Mouse (Mus musculus): ENCODE measurements at regions not wholly inside any gene's neighbourhood (a gene's known extent, or its start where the extent isn't known, plus 50 kb on each side); places are given as distances from the start of the nearest gene placed in this dataset.

GRCm38 (mm10) chr4:3049972-3050846 is 116.9 kb upstream of the Vmn1r2 start:
- Histone ChIP-seq H3K36me3 (ENCODE audit: insufficient read depth) (no peaks in the 10 kb centered on the region), H3K4me2 (no peak overlapping the region), H3K4me1 (ENCODE audit: insufficient read depth) (no peaks in the 10 kb centered on the region), H3K27me3 (ENCODE audit: insufficient read depth, low read length) (no peaks in the 10 kb centered on the region), H3K9me3 (ENCODE audit: low read depth, low read length) (peaks cover 53% of the 10 kb centered on the region), H3K9ac (no peak overlapping the region), H3K4me3 (ENCODE audit: low read depth, low read length) (no peak overlapping the region), H3K27ac (ENCODE audit: low read depth) (no peak overlapping the region)
- no peak for DNase-seq
- WGBS = 53% methylated on average over 2 of the region's 2 CpGs
- ATAC-seq (ENCODE audit: insufficient read depth) = peak; percentile 35
- TF ChIP-seq CTCF (IDR thresholded peaks at IDR 0.05; ENCODE audit: low read depth) = no peak

GRCm38 (mm10) chr4:3050847-3051135 is 116.3 kb upstream of the Vmn1r2 start:
- Histone ChIP-seq H3K27me3 (ENCODE audit: insufficient read depth, low read length) (no peaks in the 10 kb centered on the region), H3K4me1 (ENCODE audit: insufficient read depth) (no peaks in the 10 kb centered on the region), H3K9me3 (ENCODE audit: low read depth, low read length) (peaks cover 59% of the 10 kb centered on the region), H3K9ac (no peak overlapping the region), H3K36me3 (ENCODE audit: insufficient read depth) (no peaks in the 10 kb centered on the region), H3K4me3 (ENCODE audit: low read depth, low read length) (no peak overlapping the region), H3K27ac (ENCODE audit: low read depth) (no peak overlapping the region), H3K4me2 (no peak overlapping the region)
- no peak for TF ChIP-seq CTCF (IDR thresholded peaks at IDR 0.05; ENCODE audit: low read depth)
- 72% methylated on average over 3 of the region's 3 CpGs for WGBS
- no peak for ATAC-seq (ENCODE audit: insufficient read depth)
- DNase-seq = no peak

GRCm38 (mm10) chr4:3051212-3051611 is 115.9 kb upstream of the Vmn1r2 start:
- H3K9ac ChIP-seq = no peak overlapping the region
- peaks cover 63% of the 10 kb centered on the region for H3K9me3 ChIP-seq (ENCODE audit: low read depth, low read length)
- H3K4me2 ChIP-seq = no peak overlapping the region
- TF ChIP-seq CTCF (IDR thresholded peaks at IDR 0.05; ENCODE audit: low read depth) = no peak
- H3K4me1 ChIP-seq (ENCODE audit: insufficient read depth) = no peaks in the 10 kb centered on the region
- no peak for ATAC-seq (ENCODE audit: insufficient read depth)
- H3K36me3 ChIP-seq (ENCODE audit: insufficient read depth) = no peaks in the 10 kb centered on the region
- whole genome bisulfite sequencing = 74% methylated on average over 5 of the region's 5 CpGs
- no peaks in the 10 kb centered on the region for H3K27me3 ChIP-seq (ENCODE audit: insufficient read depth, low read length)
- no peak overlapping the region for H3K4me3 ChIP-seq (ENCODE audit: low read depth, low read length)
- no peak for DNase-seq
- H3K27ac ChIP-seq (ENCODE audit: low read depth) = no peak overlapping the region

GRCm38 (mm10) chr4:3052314-3053059 is 114.6 kb upstream of the Vmn1r2 start:
- Histone ChIP-seq H3K36me3 (ENCODE audit: insufficient read depth) (no peaks in the 10 kb centered on the region), H3K4me2 (no peak overlapping the region), H3K4me1 (ENCODE audit: insufficient read depth) (no peaks in the 10 kb centered on the region), H3K27me3 (ENCODE audit: insufficient read depth, low read length) (no peaks in the 10 kb centered on the region), H3K9me3 (ENCODE audit: low read depth, low read length) (peaks cover 65% of the 10 kb centered on the region), H3K4me3 (ENCODE audit: low read depth, low read length) (no peak overlapping the region), H3K27ac (ENCODE audit: low read depth) (no peak overlapping the region), H3K9ac (no peak overlapping the region)
- 84% methylated on average over 4 of the region's 4 CpGs for WGBS
- DNase-seq = no peak
- 0 out of 2 replicates have a peak, but pooled peaks have one; percentile 35 for ATAC-seq (ENCODE audit: insufficient read depth)
- 0 out of 2 replicates have a peak, but pooled peaks have one; percentile 1 for TF ChIP-seq CTCF (IDR thresholded peaks at IDR 0.05; ENCODE audit: low read depth)

DNA sequence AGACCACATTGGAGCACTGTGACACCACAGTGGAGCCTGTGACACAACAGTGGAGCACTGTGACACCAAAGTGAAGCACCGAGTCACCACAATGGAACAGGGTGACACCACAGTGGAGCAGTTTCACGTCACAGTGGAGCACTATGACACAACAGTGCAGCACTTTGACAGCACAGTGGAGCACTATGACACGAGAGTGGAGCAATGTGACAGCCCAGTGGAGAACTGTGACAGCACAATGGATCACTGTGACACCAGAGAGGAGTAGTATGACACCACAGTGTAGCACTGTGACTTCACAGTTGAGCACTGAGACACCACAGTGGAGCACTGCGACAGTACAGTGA is 114.1 kb upstream of the Vmn1r2 start:
- no peak for DNase-seq
- no peak for TF ChIP-seq CTCF (IDR thresholded peaks at IDR 0.05; ENCODE audit: low read depth)
- no peaks in the 10 kb centered on the region for H3K4me1 ChIP-seq (ENCODE audit: insufficient read depth)
- H3K27ac ChIP-seq (ENCODE audit: low read depth) = no peak overlapping the region
- H3K9me3 ChIP-seq (ENCODE audit: low read depth, low read length) = peaks cover 65% of the 10 kb centered on the region
- 0 out of 2 replicates have a peak, but pooled peaks have one; percentile 28 for ATAC-seq (ENCODE audit: insufficient read depth)
- no peak overlapping the region for H3K4me3 ChIP-seq (ENCODE audit: low read depth, low read length)
- H3K27me3 ChIP-seq (ENCODE audit: insufficient read depth, low read length) = no peaks in the 10 kb centered on the region
- H3K36me3 ChIP-seq (ENCODE audit: insufficient read depth) = no peaks in the 10 kb centered on the region
- no peak overlapping the region for H3K9ac ChIP-seq
- no peak overlapping the region for H3K4me2 ChIP-seq
- WGBS = 65% methylated on average over 4 of the region's 4 CpGs

DNA sequence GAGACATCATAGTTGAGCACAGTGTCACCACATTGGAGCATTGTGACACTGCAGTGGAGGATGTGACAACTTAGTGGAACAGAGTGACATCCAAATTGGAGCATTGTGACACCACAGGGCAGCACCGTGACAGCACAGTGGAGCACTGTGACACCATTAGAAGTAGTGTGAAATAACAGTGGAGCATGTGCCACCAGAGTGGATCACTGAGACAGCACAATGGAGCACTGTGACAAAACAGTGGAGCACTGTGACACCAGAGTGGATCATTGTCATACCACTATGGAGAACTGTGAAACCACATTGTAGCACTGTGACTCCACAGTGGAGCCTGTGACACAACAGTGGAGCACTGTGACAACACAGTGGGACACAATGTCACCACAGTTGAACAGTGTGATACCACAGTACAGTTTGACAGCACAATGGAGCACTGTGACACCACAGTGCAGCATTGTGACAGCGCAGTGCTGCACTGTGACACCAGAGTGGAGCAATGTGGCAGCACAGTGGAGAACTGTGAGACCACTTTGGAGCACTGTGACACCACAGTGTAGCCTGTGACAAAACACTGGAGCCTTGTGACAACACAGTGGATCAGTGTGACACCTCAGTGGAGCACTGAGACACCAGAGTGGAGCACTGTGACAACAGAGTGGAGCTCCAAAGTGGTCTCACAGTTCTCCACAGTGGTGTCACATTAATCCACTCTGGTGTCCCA is 113.5 kb upstream of the Vmn1r2 start:
- 83% methylated on average over 2 of the region's 2 CpGs for WGBS
- Histone ChIP-seq H3K27me3 (ENCODE audit: insufficient read depth, low read length) (no peaks in the 10 kb centered on the region), H3K27ac (ENCODE audit: low read depth) (no peak overlapping the region), H3K9ac (no peak overlapping the region), H3K4me2 (no peak overlapping the region), H3K36me3 (ENCODE audit: insufficient read depth) (no peaks in the 10 kb centered on the region), H3K4me3 (ENCODE audit: low read depth, low read length) (no peak overlapping the region), H3K9me3 (ENCODE audit: low read depth, low read length) (peaks cover 68% of the 10 kb centered on the region), H3K4me1 (ENCODE audit: insufficient read depth) (no peaks in the 10 kb centered on the region)
- TF ChIP-seq CTCF (IDR thresholded peaks at IDR 0.05; ENCODE audit: low read depth) = no peak
- DNase-seq (no peak), ATAC-seq (ENCODE audit: insufficient read depth) (no peak)

GRCm38 (mm10) chr4:3054886-3055285 is 112.2 kb upstream of the Vmn1r2 start:
- Histone ChIP-seq H3K9ac (no peak overlapping the region), H3K9me3 (ENCODE audit: low read depth, low read length) (peaks cover 78% of the 10 kb centered on the region)
- TF ChIP-seq CTCF (IDR thresholded peaks at IDR 0.05; ENCODE audit: low read depth) = no peak

More at GRCm38 (mm10) chr4:3054886-3055285, 112.2 kb upstream of the Vmn1r2 start:
- Histone ChIP-seq H3K27me3 (ENCODE audit: insufficient read depth, low read length) (no peaks in the 10 kb centered on the region), H3K4me2 (no peak overlapping the region), H3K4me3 (ENCODE audit: low read depth, low read length) (no peak overlapping the region), H3K36me3 (ENCODE audit: insufficient read depth) (no peaks in the 10 kb centered on the region), H3K4me1 (ENCODE audit: insufficient read depth) (no peaks in the 10 kb centered on the region), H3K27ac (ENCODE audit: low read depth) (no peak overlapping the region)
- DNase-seq = no peak
- ATAC-seq (ENCODE audit: insufficient read depth) = no peak
